In the genomic region with DNA sequence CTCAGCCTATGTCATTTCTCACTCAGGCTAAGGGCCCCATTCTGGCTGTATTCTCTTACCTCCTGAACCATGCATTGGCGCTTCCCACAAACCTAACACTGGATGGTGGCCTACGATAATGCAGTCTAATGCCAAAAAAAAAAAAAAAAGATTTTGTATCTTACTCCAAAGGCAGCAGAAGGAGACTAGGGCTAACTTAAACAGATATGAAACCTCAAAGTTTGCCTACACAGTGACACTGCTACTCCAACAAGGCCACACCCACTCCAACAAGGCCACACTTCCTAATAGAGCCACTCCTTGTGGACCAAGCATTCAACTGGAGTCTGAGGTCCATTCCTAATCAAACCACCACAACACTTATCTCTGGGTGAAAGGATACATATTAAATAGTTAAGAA, we compare ENCODE assay signal across 24 mouse cellular contexts. TPM values are rescaled to one million over a fixed set of nuclear protein-coding genes. Genes with fewer than 3 reads are reported as not detected.
DNase-seq lines count a peak whose midpoint lies in the region; ATAC-seq and TF ChIP-seq lines count a peak whose summit lies in the region.
"Had no signal": no experiment of that assay in that cellular context is flagged by ENCODE, and none has a peak within 500 bp of the region (broad histone marks: within the 10 kb centered on the region; RNA-seq: fewer than 3 reads in every experiment).

No protein-coding gene starts in this region.

- ATAC-seq in intestine, embryonic 15.5 days = peak; percentile 66; the same call in 1 of the 2 replicates
- no peak for ATAC-seq in intestine, postnatal 0 days
- ATAC-seq in liver, embryonic 13.5 days (ENCODE audit: low read depth) = peak; percentile 72
- peak; percentile 67 for ATAC-seq in megakaryocyte progenitor cell, adult 5-6 weeks (replicated peaks; ENCODE audit: poor library complexity)
- ATAC-seq in midbrain, embryonic 11.5 days (ENCODE audit: low FRiP score) = no peak
- ATAC-seq: forebrain, postnatal 0 days; hindbrain, postnatal 0 days; midbrain, embryonic 13.5 days had no signal

- no peaks in the 10 kb centered on the region for H3K36me3 ChIP-seq in intestine, embryonic 15.5 days
- no peaks in the 10 kb centered on the region for H3K36me3 ChIP-seq in intestine, postnatal 0 days (ENCODE audit: control insufficient read depth, insufficient read depth)
- no peaks in the 10 kb centered on the region for H3K36me3 ChIP-seq in liver, embryonic 13.5 days
- H3K36me3 ChIP-seq in midbrain, embryonic 11.5 days (ENCODE audit: control insufficient read depth, insufficient read depth, low read length) = no peaks in the 10 kb centered on the region
- H3K36me3 ChIP-seq: embryonic facial prominence, embryonic 10.5 days; embryonic facial prominence, embryonic 15.5 days; forebrain, embryonic 12.5 days; limb, embryonic 15.5 days; lung, embryonic 15.5 days; midbrain, embryonic 13.5 days; neural tube, embryonic 13.5 days had no signal

- 93% methylated on average over 2 of the region's 2 CpGs for WGBS in intestine, embryonic 15.5 days
- 97% methylated on average over 2 of the region's 2 CpGs for WGBS in intestine, postnatal 0 days
- WGBS in liver, embryonic 13.5 days (ENCODE audit: insufficient replicate concordance) = 23% methylated on average over 2 of the region's 2 CpGs
- WGBS in midbrain, embryonic 11.5 days = 89% methylated on average over 2 of the region's 2 CpGs

- H3K27ac ChIP-seq in intestine, embryonic 15.5 days = no peak overlapping the region
- no peak overlapping the region for H3K27ac ChIP-seq in intestine, postnatal 0 days (ENCODE audit: low read depth, low read length)
- H3K27ac ChIP-seq in liver, embryonic 13.5 days = 0 out of 2 replicates have a peak overlapping the region, but pooled peaks have one; percentile 21
- no peak overlapping the region for H3K27ac ChIP-seq in midbrain, embryonic 11.5 days (ENCODE audit: low read depth, low read length)
- H3K27ac ChIP-seq: embryonic facial prominence, embryonic 10.5 days; embryonic facial prominence, embryonic 15.5 days; forebrain, embryonic 12.5 days; hindbrain, postnatal 0 days; kidney, postnatal 0 days; limb, embryonic 15.5 days; lung, embryonic 15.5 days; midbrain, embryonic 13.5 days; neural tube, embryonic 13.5 days had no signal

- H3K9me3 ChIP-seq in intestine, embryonic 15.5 days = no peaks in the 10 kb centered on the region
- no peaks in the 10 kb centered on the region for H3K9me3 ChIP-seq in intestine, postnatal 0 days (ENCODE audit: control insufficient read depth)
- no peaks in the 10 kb centered on the region for H3K9me3 ChIP-seq in liver, embryonic 13.5 days (replicated peaks)
- H3K9me3 ChIP-seq in midbrain, embryonic 11.5 days (ENCODE audit: control insufficient read depth, low read length) = no peaks in the 10 kb centered on the region
- H3K9me3 ChIP-seq: embryonic facial prominence, embryonic 10.5 days; embryonic facial prominence, embryonic 15.5 days; forebrain, embryonic 12.5 days; limb, embryonic 15.5 days; lung, embryonic 15.5 days; midbrain, embryonic 13.5 days; neural tube, embryonic 13.5 days had no signal

- H3K27me3 ChIP-seq in intestine, embryonic 15.5 days (replicated peaks) = no peaks in the 10 kb centered on the region
- H3K27me3 ChIP-seq in intestine, postnatal 0 days (replicated peaks; ENCODE audit: control insufficient read depth, insufficient read depth, low read length) = no peaks in the 10 kb centered on the region
- H3K27me3 ChIP-seq in liver, embryonic 13.5 days = no peaks in the 10 kb centered on the region
- no peaks in the 10 kb centered on the region for H3K27me3 ChIP-seq in midbrain, embryonic 11.5 days (ENCODE audit: control insufficient read depth, insufficient read depth, low read length)
- H3K27me3 ChIP-seq: embryonic facial prominence, embryonic 15.5 days; forebrain, embryonic 12.5 days; limb, embryonic 15.5 days; lung, embryonic 15.5 days; midbrain, embryonic 13.5 days; neural tube, embryonic 13.5 days had no signal

- H3K4me1 ChIP-seq in intestine, embryonic 15.5 days (replicated peaks) = no peaks in the 10 kb centered on the region
- no peaks in the 10 kb centered on the region for H3K4me1 ChIP-seq in intestine, postnatal 0 days (replicated peaks; ENCODE audit: control insufficient read depth, insufficient read depth, low read length)
- peaks cover 65% of the 10 kb centered on the region for H3K4me1 ChIP-seq in liver, embryonic 13.5 days (replicated peaks)
- H3K4me1 ChIP-seq in midbrain, embryonic 11.5 days (ENCODE audit: control insufficient read depth, insufficient read depth, low read length) = no peaks in the 10 kb centered on the region
- H3K4me1 ChIP-seq: embryonic facial prominence, embryonic 10.5 days; forebrain, embryonic 12.5 days; limb, embryonic 15.5 days; midbrain, embryonic 13.5 days; neural tube, embryonic 13.5 days had no signal

- no peak overlapping the region for H3K9ac ChIP-seq in intestine, embryonic 15.5 days
- H3K9ac ChIP-seq in intestine, postnatal 0 days (ENCODE audit: low read depth, low read length) = no peak overlapping the region
- no peak overlapping the region for H3K9ac ChIP-seq in liver, embryonic 13.5 days
- H3K9ac ChIP-seq in midbrain, embryonic 11.5 days (ENCODE audit: low read length) = no peak overlapping the region
- H3K9ac ChIP-seq: embryonic facial prominence, embryonic 15.5 days; forebrain, embryonic 12.5 days; forebrain, postnatal 0 days; limb, embryonic 15.5 days; lung, embryonic 15.5 days; midbrain, embryonic 13.5 days; neural tube, embryonic 13.5 days had no signal

- no peak overlapping the region for H3K4me3 ChIP-seq in intestine, embryonic 15.5 days (replicated peaks)
- H3K4me3 ChIP-seq in intestine, postnatal 0 days (ENCODE audit: low read depth, low read length) = no peak overlapping the region
- H3K4me3 ChIP-seq in liver, embryonic 13.5 days (replicated peaks) = no peak overlapping the region
- no peak overlapping the region for H3K4me3 ChIP-seq in midbrain, embryonic 11.5 days (ENCODE audit: low read depth, low read length)
- H3K4me3 ChIP-seq: embryonic facial prominence, embryonic 10.5 days; embryonic facial prominence, embryonic 15.5 days; forebrain, embryonic 12.5 days; limb, embryonic 15.5 days; lung, embryonic 15.5 days; midbrain, embryonic 13.5 days; neural tube, embryonic 13.5 days had no signal

- no peak for DNase-seq in liver, embryonic 13.5 days
- DNase-seq in midbrain, embryonic 11.5 days (ENCODE audit: low spot score, missing footprints) = no peak
- no peak for DNase-seq in thymus, adult 18-20 months
- no peak for DNase-seq in cerebellum, postnatal 10 days
- DNase-seq: adrenal gland, postnatal 25 days; cerebellum, adult 18-20 months; cerebellum, postnatal 14 days; forebrain, postnatal 0 days; kidney, adult 11 months; kidney, postnatal 4 days; left cerebral cortex, postnatal 4 days; thymus, postnatal 4 days had no signal

- H3K4me2 ChIP-seq in intestine, embryonic 15.5 days (replicated peaks) = no peak overlapping the region
- H3K4me2 ChIP-seq in intestine, postnatal 0 days (replicated peaks; ENCODE audit: low read depth) = no peak overlapping the region
- H3K4me2 ChIP-seq in liver, embryonic 13.5 days = no peak overlapping the region
- no peak overlapping the region for H3K4me2 ChIP-seq in midbrain, embryonic 11.5 days
- H3K4me2 ChIP-seq: embryonic facial prominence, embryonic 15.5 days; forebrain, embryonic 12.5 days; limb, embryonic 15.5 days; lung, embryonic 15.5 days; midbrain, embryonic 13.5 days; neural tube, embryonic 13.5 days had no signal

- no peak for TF ChIP-seq CTCF in intestine, postnatal 0 days (IDR thresholded peaks at IDR 0.05; ENCODE audit: low read depth)

RNA-seq across cellular contexts. Expression of gene Stard9, which starts 27.8 kb away (rescaled TPM):
- 2.9 and 3.3 TPM in 2 replicates for polyA plus RNA-seq in intestine, embryonic 15.5 days (2015; fragmentation: Nextera tagmentation; extraction: Ambion mirVana)
- polyA plus RNA-seq in intestine, postnatal 0 days (2015; fragmentation: Nextera tagmentation; extraction: Ambion mirVana) = 1.6 and 2.4 TPM in 2 replicates
- polyA plus RNA-seq in liver, embryonic 13.5 days (2015; fragmentation: Nextera tagmentation; extraction: Ambion mirVana) = 0.61 and 0.85 TPM in 2 replicates
- 1.2 and 2.5 TPM in 2 replicates for total RNA-seq in megakaryocyte progenitor cell, adult 5-6 weeks (2015)
- 1.3 TPM in 2 replicates for total RNA-seq in megakaryocyte progenitor cell, adult 5-6 weeks (2017)
- polyA plus RNA-seq in midbrain, embryonic 11.5 days (2014; fragmentation: Nextera tagmentation; extraction: Ambion mirVana) = 3.2 and 3.8 TPM in 2 replicates

RNA-seq across cellular contexts. Expression of gene Lrrc57, which starts 47.4 kb away (rescaled TPM):
- 20.3 and 20.5 TPM in 2 replicates for polyA plus RNA-seq in intestine, embryonic 15.5 days (2015; fragmentation: Nextera tagmentation; extraction: Ambion mirVana)
- polyA plus RNA-seq in intestine, postnatal 0 days (2015; fragmentation: Nextera tagmentation; extraction: Ambion mirVana) = 23.6 and 24.7 TPM in 2 replicates
- polyA plus RNA-seq in liver, embryonic 13.5 days (2015; fragmentation: Nextera tagmentation; extraction: Ambion mirVana) = 14.2 and 15.6 TPM in 2 replicates
- 21.4 and 25.6 TPM in 2 replicates for total RNA-seq in megakaryocyte progenitor cell, adult 5-6 weeks (2015)
- 16.5 and 22.9 TPM in 2 replicates for total RNA-seq in megakaryocyte progenitor cell, adult 5-6 weeks (2017)
- 31.8 and 35.9 TPM in 2 replicates for polyA plus RNA-seq in midbrain, embryonic 11.5 days (2014; fragmentation: Nextera tagmentation; extraction: Ambion mirVana)

RNA-seq across cellular contexts. Expression of gene Haus2, which starts 47.5 kb away (rescaled TPM):
- 21.3 and 22.3 TPM in 2 replicates for polyA plus RNA-seq in intestine, embryonic 15.5 days (2015; fragmentation: Nextera tagmentation; extraction: Ambion mirVana)
- 11.1 and 11.6 TPM in 2 replicates for polyA plus RNA-seq in intestine, postnatal 0 days (2015; fragmentation: Nextera tagmentation; extraction: Ambion mirVana)
- 17.6 and 19.1 TPM in 2 replicates for polyA plus RNA-seq in liver, embryonic 13.5 days (2015; fragmentation: Nextera tagmentation; extraction: Ambion mirVana)
- 28.5 and 29.9 TPM in 2 replicates for total RNA-seq in megakaryocyte progenitor cell, adult 5-6 weeks (2015)
- 17.6 and 17.7 TPM in 2 replicates for total RNA-seq in megakaryocyte progenitor cell, adult 5-6 weeks (2017)
- polyA plus RNA-seq in midbrain, embryonic 11.5 days (2014; fragmentation: Nextera tagmentation; extraction: Ambion mirVana) = 39.3 and 42.5 TPM in 2 replicates

Comparison
In these comparisons a context has a peak if more than half of its experiments do, and no peak if none do; other contexts are left out.
1. ATAC-seq: peak in intestine, embryonic 15.5 days (single experiment), liver, embryonic 13.5 days (single experiment) and megakaryocyte progenitor cell, adult 5-6 weeks (single experiment); none in intestine, postnatal 0 days (single experiment) and midbrain, embryonic 11.5 days (single experiment).